Mouse (Mus musculus): ENCODE measurements around the gene Cplx1. TPM values are rescaled to one million over a fixed set of nuclear protein-coding genes. Genes with fewer than 3 reads are reported as not detected.
"Not testable (repeated sequence)": the region's sequence is repeated elsewhere in the genome, so short reads cannot be mapped to it uniquely, and the experiment has no call there.

Gene Cplx1
- polyA plus RNA-seq, 1 experiment from 2014 or later: not detected

DNA sequence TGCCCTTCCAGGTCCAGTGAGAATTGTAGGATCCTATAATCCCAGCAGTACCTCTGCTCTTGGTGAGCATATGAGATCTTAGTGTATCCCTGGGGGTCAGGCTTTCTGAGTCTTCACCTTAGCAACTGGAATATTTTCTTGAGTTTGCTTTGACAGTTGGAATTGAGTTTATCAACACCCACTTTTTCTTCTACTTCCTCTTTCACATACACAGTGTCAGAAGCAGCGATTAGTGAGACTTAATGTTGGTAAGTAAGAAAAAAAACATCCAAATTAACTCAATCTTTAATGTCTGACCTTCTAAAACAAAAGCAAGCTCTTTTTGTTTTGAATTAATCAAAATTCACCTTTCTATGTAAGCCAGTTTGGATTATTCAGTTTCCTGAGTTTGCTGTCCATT is 48.3 kb downstream of the Cplx1 start:
- H3K4me3 ChIP-seq (ENCODE audit: low read depth, low read length): no peak overlapping the region
- H3K27me3 ChIP-seq (ENCODE audit: insufficient read depth, low read length): no peaks in the 10 kb centered on the region
- no peak overlapping the region for H3K27ac ChIP-seq (ENCODE audit: low read depth)
- ATAC-seq (no peak), DNase-seq (no peak)
- H3K9me3 ChIP-seq (ENCODE audit: low read length): no peaks in the 10 kb centered on the region
- H3K9ac ChIP-seq (replicated peaks): no peak overlapping the region
- WGBS (ENCODE audit: insufficient replicate concordance): 47% methylated on average over 1 of the region's 1 CpGs
- TF ChIP-seq CTCF (IDR thresholded peaks at IDR 0.05; ENCODE audit: low read depth): no peak
- no peak for TF ChIP-seq EP300 (IDR thresholded peaks at IDR 0.05; ENCODE audit: low read depth)
- H3K4me2 ChIP-seq (ENCODE audit: low read depth, low read length): no peak overlapping the region
- H3K4me1 ChIP-seq (ENCODE audit: insufficient read depth): no peaks in the 10 kb centered on the region
- peaks cover 60% of the 10 kb centered on the region for H3K36me3 ChIP-seq (replicated peaks; ENCODE audit: insufficient read depth, low read length)

DNA sequence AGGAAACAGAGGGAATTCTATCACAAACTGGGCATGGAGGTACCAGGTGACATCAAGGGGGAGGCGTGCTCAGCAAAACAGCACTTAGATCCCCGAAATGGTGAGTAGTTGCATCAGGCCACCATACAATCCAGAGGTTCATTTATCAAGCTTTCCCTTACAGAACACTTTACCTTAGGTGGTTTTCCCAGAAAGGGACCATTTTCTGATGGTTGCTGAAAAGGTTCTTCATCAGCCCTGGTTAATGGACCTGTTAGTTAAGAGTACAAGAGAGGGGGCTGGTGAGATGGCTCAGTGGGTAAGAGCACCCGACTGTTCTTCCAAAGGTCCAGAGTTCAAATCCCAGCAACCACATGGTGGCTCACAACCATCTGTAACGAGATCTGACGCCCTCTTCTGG is 63.7 kb downstream of the Cplx1 start:
- H3K4me3 ChIP-seq (ENCODE audit: low read depth, low read length); H3K27ac ChIP-seq (ENCODE audit: low read depth); H3K4me1 ChIP-seq (ENCODE audit: insufficient read depth); ATAC-seq; H3K9ac ChIP-seq (replicated peaks); H3K4me2 ChIP-seq (ENCODE audit: low read depth, low read length); H3K9me3 ChIP-seq (ENCODE audit: low read length); DNase-seq; H3K27me3 ChIP-seq (ENCODE audit: insufficient read depth, low read length): not testable (repeated sequence)
- WGBS (ENCODE audit: insufficient replicate concordance): 89% methylated on average over 4 of the region's 5 CpGs
- peaks cover 41% of the 10 kb centered on the region for H3K36me3 ChIP-seq (replicated peaks; ENCODE audit: insufficient read depth, low read length)

DNA sequence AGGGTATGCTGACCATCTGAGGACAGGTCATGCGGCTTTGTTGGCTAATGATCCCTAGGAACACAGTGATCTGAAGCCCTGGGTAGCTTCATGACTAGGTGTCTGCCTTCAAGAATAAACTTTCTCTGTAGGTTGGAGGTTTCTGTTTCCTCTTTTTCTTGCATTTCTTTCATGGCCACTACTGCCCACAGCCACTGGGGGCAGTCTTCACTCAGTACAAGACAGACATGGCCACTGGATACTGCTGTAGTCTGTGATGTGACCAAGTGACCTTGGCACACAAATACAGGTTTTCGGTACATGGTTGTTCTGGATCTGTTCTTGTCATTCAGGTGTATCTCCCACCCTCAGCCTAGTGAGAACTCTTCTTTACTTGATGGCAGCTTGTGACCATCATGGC is 64.6 kb downstream of the Cplx1 start:
- Histone ChIP-seq H3K4me3 (ENCODE audit: low read depth, low read length) (no peak overlapping the region), H3K4me2 (ENCODE audit: low read depth, low read length) (no peak overlapping the region), H3K27me3 (ENCODE audit: insufficient read depth, low read length) (no peaks in the 10 kb centered on the region), H3K27ac (ENCODE audit: low read depth) (no peak overlapping the region), H3K36me3 (replicated peaks; ENCODE audit: insufficient read depth, low read length) (peaks cover 41% of the 10 kb centered on the region), H3K4me1 (ENCODE audit: insufficient read depth) (peaks cover 6% of the 10 kb centered on the region; the same call in 1 of the 2 replicates), H3K9ac (replicated peaks) (no peak overlapping the region), H3K9me3 (ENCODE audit: low read length) (no peaks in the 10 kb centered on the region)
- TF ChIP-seq CTCF (IDR thresholded peaks at IDR 0.05; ENCODE audit: low read depth) (peak; percentile 80), EP300 (IDR thresholded peaks at IDR 0.05; ENCODE audit: low read depth) (no peak)
- ATAC-seq (peak; percentile 37), DNase-seq (peak; percentile 65)
- 81% methylated on average over 2 of the region's 2 CpGs for WGBS (ENCODE audit: insufficient replicate concordance)

DNA sequence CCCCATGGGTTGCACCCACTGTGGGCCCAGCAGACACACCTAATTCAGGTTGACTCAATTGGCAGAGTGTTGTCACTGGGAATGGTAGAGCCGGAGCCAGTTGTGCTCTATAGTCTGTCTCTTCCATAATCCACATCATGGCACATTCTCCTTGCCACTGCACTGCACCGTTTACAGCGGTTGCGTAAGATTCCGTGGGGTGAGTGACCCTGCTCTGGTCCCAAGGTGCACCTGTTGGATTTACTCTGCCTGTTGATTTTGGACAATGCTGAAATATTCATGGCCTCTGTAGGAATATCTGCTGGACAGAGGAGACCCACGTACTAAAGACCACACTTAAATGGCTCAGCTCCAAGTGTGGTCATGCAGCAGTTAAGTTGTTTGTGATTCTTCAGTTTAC is 66.8 kb downstream of the Cplx1 start:
- no peak overlapping the region for H3K4me3 ChIP-seq (ENCODE audit: low read depth, low read length)
- peaks cover 6% of the 10 kb centered on the region; the same call in 1 of the 2 replicates for H3K4me1 ChIP-seq (ENCODE audit: insufficient read depth)
- no peaks in the 10 kb centered on the region for H3K9me3 ChIP-seq (ENCODE audit: low read length)
- DNase-seq (peak; percentile 72), ATAC-seq (peak; percentile 96)
- H3K27me3 ChIP-seq (ENCODE audit: insufficient read depth, low read length): no peaks in the 10 kb centered on the region
- H3K4me2 ChIP-seq (ENCODE audit: low read depth, low read length): no peak overlapping the region
- H3K36me3 ChIP-seq (replicated peaks; ENCODE audit: insufficient read depth, low read length): peaks cover 28% of the 10 kb centered on the region
- H3K27ac ChIP-seq (ENCODE audit: low read depth): 0 out of 2 replicates have a peak overlapping the region, but pooled peaks have one; percentile 51
- no peak overlapping the region for H3K9ac ChIP-seq (replicated peaks)
- no peak for TF ChIP-seq CTCF (IDR thresholded peaks at IDR 0.05; ENCODE audit: low read depth)
- no peak for TF ChIP-seq EP300 (IDR thresholded peaks at IDR 0.05; ENCODE audit: low read depth)
- WGBS (ENCODE audit: insufficient replicate concordance): 65% methylated on average over 6 of the region's 6 CpGs

DNA sequence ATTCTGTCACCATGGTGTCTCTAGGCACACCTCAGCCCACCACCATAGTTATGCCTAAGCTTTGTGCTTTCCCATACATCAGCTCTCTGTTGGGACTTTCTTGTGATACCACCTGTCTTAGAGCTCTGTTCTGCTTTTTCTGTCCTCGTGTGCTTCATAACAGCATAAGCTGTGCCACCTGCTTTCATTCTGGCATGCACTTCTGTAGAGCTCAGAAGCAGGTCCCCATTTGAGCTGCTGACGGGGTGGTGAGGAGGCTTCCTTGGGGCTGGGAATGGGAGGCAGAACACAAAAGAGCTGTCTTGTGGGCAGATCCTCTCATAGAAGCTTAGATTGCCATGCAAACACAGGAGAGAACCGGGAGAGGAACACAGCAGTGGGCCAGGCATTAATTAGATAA is 73.8 kb downstream of the Cplx1 start:
- DNase-seq (no peak), ATAC-seq (no peak)
- TF ChIP-seq EP300 (IDR thresholded peaks at IDR 0.05; ENCODE audit: low read depth) (no peak), CTCF (IDR thresholded peaks at IDR 0.05; ENCODE audit: low read depth) (no peak)
- no peak overlapping the region for H3K4me2 ChIP-seq (ENCODE audit: low read depth, low read length)
- H3K36me3 ChIP-seq (replicated peaks; ENCODE audit: insufficient read depth, low read length): peaks cover 58% of the 10 kb centered on the region
- H3K4me1 ChIP-seq (ENCODE audit: insufficient read depth): no peaks in the 10 kb centered on the region
- H3K4me3 ChIP-seq (ENCODE audit: low read depth, low read length): no peak overlapping the region
- H3K9me3 ChIP-seq (ENCODE audit: low read length): no peaks in the 10 kb centered on the region
- no peak overlapping the region for H3K27ac ChIP-seq (ENCODE audit: low read depth)
- H3K27me3 ChIP-seq (ENCODE audit: insufficient read depth, low read length): no peaks in the 10 kb centered on the region
- H3K9ac ChIP-seq (replicated peaks): no peak overlapping the region
- WGBS (ENCODE audit: insufficient replicate concordance): 80% methylated on average over 3 of the region's 3 CpGs

DNA sequence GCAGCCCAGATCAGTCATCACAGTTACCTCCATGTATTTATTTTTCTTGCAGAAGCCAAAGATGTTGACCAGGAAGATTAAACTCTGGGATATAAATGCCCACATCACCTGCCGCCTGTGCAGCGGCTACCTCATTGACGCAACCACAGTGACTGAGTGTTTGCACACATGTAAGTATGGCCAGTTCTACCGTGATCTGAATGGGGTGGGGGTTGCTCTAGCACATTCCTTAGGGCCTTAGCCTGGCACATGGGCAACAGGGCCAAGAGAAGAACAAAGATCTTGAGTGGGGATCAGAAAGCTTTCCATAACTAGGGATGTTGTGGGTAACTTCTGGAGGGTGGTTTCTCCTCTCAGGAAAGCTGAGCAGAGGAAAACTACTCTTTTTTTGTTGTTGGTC is 76.1 kb downstream of the Cplx1 start:
- ATAC-seq: no peak
- no peaks in the 10 kb centered on the region for H3K27me3 ChIP-seq (ENCODE audit: insufficient read depth, low read length)
- H3K4me1 ChIP-seq (ENCODE audit: insufficient read depth): no peaks in the 10 kb centered on the region
- no peak overlapping the region for H3K4me3 ChIP-seq (ENCODE audit: low read depth, low read length)
- no peak overlapping the region for H3K4me2 ChIP-seq (ENCODE audit: low read depth, low read length)
- H3K9ac ChIP-seq (replicated peaks): no peak overlapping the region
- TF ChIP-seq EP300 (IDR thresholded peaks at IDR 0.05; ENCODE audit: low read depth) (no peak), CTCF (IDR thresholded peaks at IDR 0.05; ENCODE audit: low read depth) (no peak)
- WGBS (ENCODE audit: insufficient replicate concordance): 86% methylated on average over 4 of the region's 4 CpGs
- DNase-seq: no peak
- H3K27ac ChIP-seq (ENCODE audit: low read depth): no peak overlapping the region
- peaks cover 58% of the 10 kb centered on the region for H3K36me3 ChIP-seq (replicated peaks; ENCODE audit: insufficient read depth, low read length)
- H3K9me3 ChIP-seq (ENCODE audit: low read length): no peaks in the 10 kb centered on the region

DNA sequence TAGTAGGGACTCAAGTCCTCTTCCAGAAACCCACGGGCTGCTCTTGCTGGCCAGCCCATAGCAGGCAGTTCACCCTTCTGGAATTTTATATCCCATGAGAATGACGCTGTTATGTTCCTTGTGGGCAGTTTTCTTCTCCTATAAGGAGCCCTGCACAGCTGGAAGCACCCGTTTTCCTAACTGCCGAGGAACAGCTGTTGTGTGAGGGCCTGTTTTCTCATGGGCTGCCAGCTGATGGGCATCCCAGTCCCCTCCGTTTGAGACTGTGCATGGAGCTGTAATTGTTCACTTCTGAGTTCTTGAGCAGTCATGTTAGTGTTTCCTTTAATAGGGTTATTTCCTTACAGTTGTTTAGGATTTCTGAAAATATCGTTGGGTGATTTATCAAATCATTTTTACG is 80.2 kb downstream of the Cplx1 start:
- H3K4me1 ChIP-seq (ENCODE audit: insufficient read depth): peaks cover 26% of the 10 kb centered on the region
- DNase-seq: no peak
- 73% methylated on average over 7 of the region's 7 CpGs for WGBS (ENCODE audit: insufficient replicate concordance)
- H3K4me3 ChIP-seq (ENCODE audit: low read depth, low read length): no peak overlapping the region
- H3K27me3 ChIP-seq (ENCODE audit: insufficient read depth, low read length): no peaks in the 10 kb centered on the region
- H3K9me3 ChIP-seq (ENCODE audit: low read length): no peaks in the 10 kb centered on the region
- ATAC-seq: no peak
- peaks cover 25% of the 10 kb centered on the region for H3K36me3 ChIP-seq (replicated peaks; ENCODE audit: insufficient read depth, low read length)
- no peak for TF ChIP-seq CTCF (IDR thresholded peaks at IDR 0.05; ENCODE audit: low read depth)
- no peak for TF ChIP-seq EP300 (IDR thresholded peaks at IDR 0.05; ENCODE audit: low read depth)
- H3K9ac ChIP-seq (replicated peaks): no peak overlapping the region
- H3K27ac ChIP-seq (ENCODE audit: low read depth): no peak overlapping the region
- no peak overlapping the region for H3K4me2 ChIP-seq (ENCODE audit: low read depth, low read length)

Other genes with a start within 250 kb of the Cplx1 start
- 1.7 and 1.9 TPM in 2 replicates for gene Pigg, start 237.4 kb downstream of the Cplx1 start, polyA plus RNA-seq (2015; fragmentation: Nextera tagmentation; extraction: Ambion mirVana)
- gene Gm42517, start 182.1 kb downstream of the Cplx1 start, polyA plus RNA-seq (2015; fragmentation: Nextera tagmentation; extraction: Ambion mirVana): 0.14 TPM in 1 of 2 replicates, not detected in the other
- gene Pde6b, start 161.6 kb downstream of the Cplx1 start, polyA plus RNA-seq (2015; fragmentation: Nextera tagmentation; extraction: Ambion mirVana): 0.06 and 0.15 TPM in 2 replicates
- gene Atp5k, start 115.6 kb downstream of the Cplx1 start, polyA plus RNA-seq (2015; fragmentation: Nextera tagmentation; extraction: Ambion mirVana): 411 and 430 TPM in 2 replicates
- 0.30 and 0.41 TPM in 2 replicates for gene Mfsd7a, start 101.1 kb downstream of the Cplx1 start, polyA plus RNA-seq (2015; fragmentation: Nextera tagmentation; extraction: Ambion mirVana)
- 3.8 and 5.0 TPM in 2 replicates for gene Pcgf3, start 88.8 kb downstream of the Cplx1 start, polyA plus RNA-seq (2015; fragmentation: Nextera tagmentation; extraction: Ambion mirVana)
- gene Gak, start 79.7 kb upstream of the Cplx1 start, polyA plus RNA-seq (2015; fragmentation: Nextera tagmentation; extraction: Ambion mirVana): 15.6 and 17.5 TPM in 2 replicates
- 7.0 and 7.3 TPM in 2 replicates for gene Tmem175, start 79.7 kb upstream of the Cplx1 start, polyA plus RNA-seq (2015; fragmentation: Nextera tagmentation; extraction: Ambion mirVana)
- gene Idua, start 110.3 kb upstream of the Cplx1 start, polyA plus RNA-seq (2015; fragmentation: Nextera tagmentation; extraction: Ambion mirVana): 3.9 and 4.2 TPM in 2 replicates
- 2.5 TPM in 2 replicates for gene Dgkq, start 119.6 kb upstream of the Cplx1 start, polyA plus RNA-seq (2015; fragmentation: Nextera tagmentation; extraction: Ambion mirVana)
- 25.8 and 33.4 TPM in 2 replicates for gene Slc26a1, start 125.5 kb upstream of the Cplx1 start, polyA plus RNA-seq (2015; fragmentation: Nextera tagmentation; extraction: Ambion mirVana)
- 5.6 and 5.7 TPM in 2 replicates for gene Fgfrl1, start 142.4 kb upstream of the Cplx1 start, polyA plus RNA-seq (2015; fragmentation: Nextera tagmentation; extraction: Ambion mirVana)
- gene Rnf212, start 225.0 kb upstream of the Cplx1 start, polyA plus RNA-seq (2015; fragmentation: Nextera tagmentation; extraction: Ambion mirVana): 0.48 and 0.62 TPM in 2 replicates
- gene Tmed11, start 245.3 kb upstream of the Cplx1 start, polyA plus RNA-seq (2015; fragmentation: Nextera tagmentation; extraction: Ambion mirVana): not detected in 2 replicates